Mouse (Mus musculus) MEL (cell line): ENCODE results near the gene Plekha7. TPM values are rescaled to one million over a fixed set of nuclear protein-coding genes. Genes with fewer than 3 reads are reported as not detected.

Source experiments
- DNase-seq: peaks from one replicate; pipeline ENCODE4 v3.0.0; 2011; ENCODE audit warnings: low read depth, low spot score
- H3K27ac ChIP-seq: 2 replicates; pipeline ENCODE4 v1.5.1; 2012; ENCODE audit warnings: low read depth, mild to moderate bottlenecking, control low read depth, low read length, moderate library complexity; ENCODE audit not compliant: control insufficient read depth
- H3K27me3 ChIP-seq, 2 experiments: fragments of 150-350 bp in 1 of 2; sonication (generic) in 1 of 2; 2 replicates each; pipeline ENCODE4 v1.6.1; 2012; ENCODE audit warnings: low read length in 2 of 2, mild to moderate bottlenecking in 2 of 2, improper control_type of control experiment in 1 of 2, moderate library complexity in 1 of 2; ENCODE audit not compliant: insufficient read depth in 2 of 2, control insufficient read depth in 1 of 2
- H3K36me3 ChIP-seq, 2 experiments: 2 replicates each; pipeline ENCODE4 v1.6.1; 2012 to 2014; ENCODE audit warnings: low read length in 2 of 2, improper control_type of control experiment in 1 of 2, inconsistent platforms in 1 of 2, mild to moderate bottlenecking in 1 of 2; ENCODE audit not compliant: insufficient read depth in 2 of 2, control insufficient read depth in 1 of 2
- H3K4me1 ChIP-seq, 2 experiments: fragments of 150-350 bp in 1 of 2; sonication (generic) in 1 of 2; 2 replicates each; pipeline ENCODE4 v1.6.1; 2012; ENCODE audit warnings: low read length in 2 of 2, improper control_type of control experiment in 1 of 2, mild to moderate bottlenecking in 1 of 2; ENCODE audit not compliant: insufficient read depth in 2 of 2, control insufficient read depth in 1 of 2
- H3K4me3 ChIP-seq, 2 experiments: fragments of 150-350 bp in 1 of 2; sonication (generic) in 1 of 2; 2 replicates each; pipeline ENCODE4 v1.5.1; 2012; ENCODE audit warnings: low read depth in 2 of 2, low read length in 2 of 2, mild to moderate bottlenecking in 2 of 2, moderate library complexity in 2 of 2, control low read depth in 1 of 2, improper control_type of control experiment in 1 of 2; ENCODE audit not compliant: control insufficient read depth in 1 of 2, insufficient read depth in 1 of 2
- H3K79me2 ChIP-seq: 2 replicates; pipeline ENCODE4 v1.6.1; 2012; ENCODE audit warnings: mild to moderate bottlenecking, low read length, moderate library complexity; ENCODE audit not compliant: control insufficient read depth, poor library complexity, insufficient read depth
- H3K9ac ChIP-seq: 2 replicates; pipeline ENCODE4 v1.6.1; 2012; ENCODE audit warnings: low read depth, mild to moderate bottlenecking, control low read depth, low read length, moderate library complexity; ENCODE audit not compliant: control insufficient read depth, poor library complexity, severe bottlenecking
- H3K9me3 ChIP-seq: fragments of 150-350 bp; sonication (generic); replicated peaks from 2 replicates; pipeline ENCODE4 v1.6.1; 2012; ENCODE audit warnings: mild to moderate bottlenecking, low read length, improper control_type of control experiment, moderate library complexity; ENCODE audit not compliant: insufficient read depth
- E2F4 ChIP-seq: IDR thresholded peaks from 2 replicates; pipeline ENCODE4 v1.6.1; 2011; ENCODE audit warnings: low read depth, low read length, improper control_type of control experiment, borderline replicate concordance
- EP300 ChIP-seq, 2 experiments: IDR thresholded peaks; 2 replicates each; pipeline ENCODE4 v1.6.1; 2011; ENCODE audit warnings: improper control_type of control experiment in 2 of 2, low read length in 2 of 2, low read depth in 1 of 2, mild to moderate bottlenecking in 1 of 2
- JUND ChIP-seq: IDR thresholded peaks from 2 replicates; pipeline ENCODE4 v1.6.1; 2011; ENCODE audit warnings: low read depth, mild to moderate bottlenecking, improper control_type of control experiment, low read length
- KAT2A ChIP-seq: conservative IDR thresholded peaks from 2 replicates; pipeline ENCODE4 v1.6.1; 2012; ENCODE audit warnings: low read depth, low read length, improper control_type of control experiment, inconsistent platforms
- MAX ChIP-seq: IDR thresholded peaks from 2 replicates; pipeline ENCODE4 v1.6.1; 2011; ENCODE audit warnings: low read length, improper control_type of control experiment
- MAZ ChIP-seq: IDR thresholded peaks from 2 replicates; pipeline ENCODE4 v1.6.1; 2012; ENCODE audit warnings: low read depth, mild to moderate bottlenecking, inconsistent platforms, low read length, improper control_type of control experiment
- MXI1 ChIP-seq: IDR thresholded peaks from 2 replicates; pipeline ENCODE4 v1.6.1; 2011; ENCODE audit warnings: mild to moderate bottlenecking, low read depth, low read length, improper control_type of control experiment
- MYB ChIP-seq: IDR thresholded peaks from 2 replicates; pipeline ENCODE4 v1.6.1; 2011; ENCODE audit warnings: mild to moderate bottlenecking, low read depth, low read length, improper control_type of control experiment
- MYC ChIP-seq: IDR thresholded peaks from 2 replicates; pipeline ENCODE4 v1.6.1; 2011; ENCODE audit warnings: low read depth, mild to moderate bottlenecking, low read length, improper control_type of control experiment, moderate library complexity
- SIN3A ChIP-seq: IDR thresholded peaks from 2 replicates; pipeline ENCODE4 v1.6.1; 2012; ENCODE audit warnings: low read length, improper control_type of control experiment, inconsistent platforms
- SMC3 ChIP-seq: IDR thresholded peaks from 2 replicates; pipeline ENCODE4 v1.6.1; 2011; ENCODE audit warnings: low read depth, low read length, improper control_type of control experiment
- TBP ChIP-seq: IDR thresholded peaks from 2 replicates; pipeline ENCODE4 v1.8.0; 2011; ENCODE audit warnings: low read depth, low read length, improper control_type of control experiment
- UBTF ChIP-seq: IDR thresholded peaks from 2 replicates; pipeline ENCODE4 v1.6.1; 2012; ENCODE audit warnings: low read depth, mild to moderate bottlenecking, inconsistent platforms, low read length, improper control_type of control experiment, moderate library complexity, borderline replicate concordance; ENCODE audit not compliant: insufficient read depth
- USF1 ChIP-seq: IDR thresholded peaks from 2 replicates; pipeline ENCODE4 v1.6.1; 2014; ENCODE audit warnings: low read depth, mild to moderate bottlenecking, inconsistent platforms, low read length, improper control_type of control experiment, moderate library complexity
- USF2 ChIP-seq, 2 experiments: IDR thresholded peaks; 2 replicates each; pipeline ENCODE4 v1.6.1; 2011 to 2012; ENCODE audit warnings: improper control_type of control experiment in 2 of 2, low read length in 2 of 2, borderline replicate concordance in 1 of 2, inconsistent platforms in 1 of 2, low read depth in 1 of 2, mild to moderate bottlenecking in 1 of 2; ENCODE audit not compliant: insufficient read depth in 1 of 2
- ZNF384 ChIP-seq: IDR thresholded peaks from 2 replicates; pipeline ENCODE4 v1.6.1; 2012; ENCODE audit warnings: low read depth, mild to moderate bottlenecking, inconsistent platforms, low read length, improper control_type of control experiment
- polyA plus RNA-seq, 2 experiments: library from polyadenylated mRNA; stranded (reverse) in 1 of 2; unstranded in 1 of 2; fragments of >175 nt in 1 of 2; fragments of >200 nt in 1 of 2; gene quantifications; 2 replicates each; pipeline versions ENCODE4 v1.2.1 to v1.2.4; 2012; ENCODE audit warnings: low replicate concordance in 2 of 2, low read depth in 1 of 2; ENCODE audit not compliant: insufficient read length in 2 of 2, insufficient read depth in 1 of 2, missing spikeins in 1 of 2
- total RNA-seq: library from RNA; depleted of rRNA; stranded (reverse); fragments of 300-350 nt; gene quantifications from 2 replicates; pipeline ENCODE4 v1.2.3, GENCODE M21; 2012

Plekha7 gene
- total and polyA plus RNA-seq, 3 experiments, result 4.4 to 14.5 TPM; not detected in 1

DNA sequence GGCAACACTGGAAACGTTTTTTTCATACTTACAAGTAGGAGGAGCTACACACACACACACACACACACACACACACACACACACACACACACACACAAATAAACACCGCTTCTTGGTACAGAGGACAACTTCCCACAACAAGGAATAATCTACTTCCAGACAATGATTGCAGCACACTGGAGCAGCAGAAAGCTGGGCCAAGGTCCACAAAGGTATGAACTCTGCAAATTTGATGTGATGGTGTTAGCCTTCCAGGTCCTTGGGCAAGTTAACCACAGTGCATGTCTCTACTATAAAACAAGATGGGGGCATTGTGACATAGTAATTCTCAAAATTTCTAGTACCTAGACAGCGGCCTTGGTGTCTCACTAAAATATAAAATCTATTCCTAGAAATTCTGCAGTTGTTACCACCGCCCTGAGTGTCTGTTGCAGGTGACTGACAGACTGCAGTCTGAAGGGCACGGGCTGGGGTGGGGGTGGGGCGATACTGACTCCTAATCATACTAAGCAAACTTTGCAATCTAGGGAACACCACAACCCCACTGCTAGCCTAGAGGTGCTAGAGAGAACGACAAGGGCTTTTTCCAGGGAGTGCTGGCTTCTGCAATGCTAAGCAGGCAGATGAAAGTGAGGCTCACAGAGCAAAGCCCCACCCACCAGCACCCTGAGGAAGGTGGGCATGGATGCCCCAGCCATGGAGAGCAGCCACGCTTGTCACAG, 85.7 kb downstream of the Plekha7 start:
- no peak for TF ChIP-seq USF1
- TF ChIP-seq KAT2A, result no peak
- TF ChIP-seq MYB, result no peak
- TF ChIP-seq USF2 (IDR thresholded peaks at IDR 0.05; ENCODE audit: borderline replicate concordance in 1 of 2, insufficient read depth in 1 of 2, low read depth in 1 of 2, low read length in 2 of 2), result no peak
- TF ChIP-seq SIN3A, result no peak
- TF ChIP-seq ZNF384, result no peak
- no peak for TF ChIP-seq MAX
- TF ChIP-seq, all 39 proteins: peak for 0
- no peaks in the 10 kb centered on the region for H3K9me3 ChIP-seq
- DNase-seq, result no peak
- no peaks in the 10 kb centered on the region for H3K27me3 ChIP-seq
- H3K27ac ChIP-seq, result no peak overlapping the region
- no peaks in the 10 kb centered on the region for H3K79me2 ChIP-seq
- no peak overlapping the region for H3K4me3 ChIP-seq
- H3K36me3 ChIP-seq, result no peaks in the 10 kb centered on the region
- no peak overlapping the region for H3K9ac ChIP-seq
- H3K4me1 ChIP-seq, result no peaks in the 10 kb centered on the region

DNA sequence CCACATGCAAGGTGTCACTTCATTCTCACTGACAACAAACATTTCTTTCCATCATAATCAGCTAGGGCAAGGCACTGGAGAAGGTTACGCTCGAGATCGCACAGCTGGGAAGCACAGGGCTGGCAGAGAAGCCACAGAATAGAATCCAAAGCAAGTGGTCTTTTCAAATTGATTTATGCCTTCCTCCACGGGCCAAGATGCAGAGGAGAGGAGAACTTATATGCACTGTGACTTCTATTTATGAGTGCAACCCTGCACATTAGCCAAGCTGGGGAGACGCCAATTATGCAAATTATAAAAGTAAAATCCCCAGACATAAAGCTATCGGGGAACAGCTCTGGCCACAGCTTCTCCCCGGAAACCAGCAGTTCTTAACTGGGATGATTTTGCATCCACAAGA, 86.3 kb downstream of the Plekha7 start:
- no peaks in the 10 kb centered on the region for H3K4me1 ChIP-seq
- H3K36me3 ChIP-seq, result no peaks in the 10 kb centered on the region
- H3K9ac ChIP-seq, result no peak overlapping the region
- H3K9me3 ChIP-seq, result no peaks in the 10 kb centered on the region
- TF ChIP-seq UBTF (no peak), MYC (no peak), EP300 (IDR thresholded peaks at IDR 0.05; ENCODE audit: low read depth in 1 of 2, low read length in 2 of 2) (no peak), TBP (no peak), JUND (no peak), MAZ (no peak), MYB (no peak), SMC3 (no peak), MXI1 (no peak), E2F4 (no peak)
- H3K27me3 ChIP-seq, result no peaks in the 10 kb centered on the region
- H3K27ac ChIP-seq, result no peak overlapping the region
- DNase-seq, result no peak
- H3K79me2 ChIP-seq, result no peaks in the 10 kb centered on the region
- no peak overlapping the region for H3K4me3 ChIP-seq
